Mouse (Mus musculus): ENCODE data around the gene Dnmt1. TPM values are rescaled to one million over a fixed set of nuclear protein-coding genes. Genes with fewer than 3 reads are reported as not detected.
A peak's percentile ranks its signal among the peaks of the same experiment; 100 is the strongest.
"Not testable (repeated sequence)": the region's sequence is repeated elsewhere in the genome, so short reads cannot be mapped to it uniquely, and the experiment has no call there.

The Dnmt1 gene
- 75.2 and 76.3 TPM in 2 replicates for polyA plus RNA-seq (2015; fragmentation: Nextera tagmentation; extraction: Ambion mirVana)

DNA sequence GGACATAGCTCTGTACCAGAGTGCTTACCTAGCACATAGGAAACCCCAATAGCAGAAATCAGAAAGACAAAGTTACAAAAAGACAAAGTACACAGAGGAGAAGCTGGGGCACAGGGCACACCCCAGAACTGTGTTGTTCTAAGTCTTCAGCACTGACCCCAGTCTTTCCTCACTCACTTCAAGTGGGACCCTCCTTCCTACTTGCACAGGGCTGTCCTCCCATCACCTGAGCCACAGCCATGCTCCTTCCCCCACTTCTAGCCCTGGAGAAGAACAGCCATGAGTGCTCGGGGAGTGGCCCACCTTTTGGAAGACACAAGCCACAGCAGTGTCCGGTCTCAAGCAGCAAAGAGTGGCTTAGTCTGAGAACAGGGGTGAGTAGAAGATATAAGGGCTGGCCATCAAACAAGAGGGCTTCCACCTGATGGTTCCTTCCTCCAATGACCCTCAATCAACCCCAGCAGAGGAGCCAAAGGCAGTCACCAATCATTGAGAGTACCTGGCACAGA, at the start of gene Dnmt1:
Gene Dnmt1, minus strand, starts transcription at position 459 of the 509 bp plus-strand sequence.
- Histone ChIP-seq H3K9ac (replicated peaks) (no peak within 1 kb of the TSS), H3K4me1 (replicated peaks) (no peaks in the 10 kb centered on the region), H3K36me3 (no peaks in the 10 kb centered on the region), H3K27me3 (no peaks in the 10 kb centered on the region), H3K9me3 (no peaks in the 10 kb centered on the region), H3K27ac (no peak within 1 kb of the TSS), H3K4me3 (replicated peaks) (no peak within 1 kb of the TSS), H3K4me2 (replicated peaks) (no peak within 1 kb of the TSS)
- no peak for ATAC-seq
- 90% methylated on average over 2 of the region's 2 CpGs for WGBS

DNA sequence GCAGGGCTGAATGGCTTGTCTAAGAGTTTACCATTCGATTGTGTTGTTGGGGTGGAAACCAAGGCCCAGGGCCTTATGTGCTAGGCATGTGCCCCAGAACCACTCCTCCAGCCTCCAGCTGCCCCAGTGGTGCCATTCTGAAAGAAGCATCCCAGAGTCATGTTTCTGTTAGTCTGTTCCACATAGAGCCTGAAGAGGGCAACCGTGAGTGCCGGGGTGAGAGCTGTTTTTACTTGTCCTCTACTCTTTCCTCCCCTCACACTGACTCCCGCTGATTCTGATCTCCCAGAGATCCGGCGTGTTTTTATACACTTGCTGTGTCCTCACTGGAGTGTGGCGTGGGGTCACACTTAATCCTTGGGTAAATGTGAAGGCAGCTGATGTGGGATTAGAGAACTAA, 48.3 kb upstream of the Dnmt1 start:
- Histone ChIP-seq H3K4me3 (replicated peaks) (no peak overlapping the region), H3K36me3 (peaks cover 51% of the 10 kb centered on the region)
- 81% methylated on average over 7 of the region's 7 CpGs for WGBS

DNA sequence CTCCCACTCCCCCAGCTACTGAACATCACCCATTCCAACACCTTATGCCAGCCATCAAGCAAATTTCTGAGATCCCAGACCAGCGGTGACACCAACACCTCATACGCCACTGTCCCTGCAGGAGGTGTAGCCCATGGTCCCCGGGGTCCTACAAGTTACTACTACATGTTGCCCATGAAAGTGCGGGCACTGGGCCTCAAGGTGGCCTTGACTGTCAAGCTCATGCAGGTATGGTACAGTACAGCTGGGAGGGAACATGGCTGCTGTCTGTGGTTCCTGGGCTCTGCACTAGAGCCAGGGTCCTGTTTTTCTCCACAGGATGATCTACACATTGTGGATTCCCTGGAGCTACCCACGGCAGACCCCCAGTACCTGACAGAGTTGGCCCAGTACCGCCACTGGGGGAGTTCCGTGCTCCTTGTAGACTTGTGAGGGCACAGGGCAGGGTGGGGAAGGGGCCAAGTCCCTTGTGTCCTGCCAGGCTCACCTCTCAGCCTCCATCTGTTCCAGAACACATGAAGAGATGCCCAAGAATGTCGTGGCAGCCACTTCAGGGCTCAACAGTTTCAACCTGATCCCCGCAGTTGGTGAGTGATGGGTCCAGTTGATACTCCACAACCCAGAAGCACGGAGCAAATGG, 47.7 kb upstream of the Dnmt1 start:
- H3K9ac ChIP-seq (replicated peaks), result no peak overlapping the region
- H3K4me3 ChIP-seq (replicated peaks), result no peak overlapping the region
- H3K9me3 ChIP-seq, result no peaks in the 10 kb centered on the region
- ATAC-seq, result no peak
- no peak overlapping the region for H3K27ac ChIP-seq
- peaks cover 6% of the 10 kb centered on the region; the same call in 1 of the 2 replicates for H3K27me3 ChIP-seq
- no peak overlapping the region for H3K4me2 ChIP-seq (replicated peaks)
- H3K4me1 ChIP-seq (replicated peaks), result peaks cover 12% of the 10 kb centered on the region
- peaks cover 51% of the 10 kb centered on the region for H3K36me3 ChIP-seq
- 93% methylated on average over 10 of the region's 10 CpGs for WGBS

More for the DNA sequence above, 48.3 kb upstream of the Dnmt1 start:
- no peak overlapping the region for H3K9ac ChIP-seq (replicated peaks)
- no peaks in the 10 kb centered on the region for H3K9me3 ChIP-seq
- H3K4me2 ChIP-seq (replicated peaks), result no peak overlapping the region
- ATAC-seq, result no peak
- no peak overlapping the region for H3K27ac ChIP-seq
- H3K27me3 ChIP-seq, result peaks cover 6% of the 10 kb centered on the region; the same call in 1 of the 2 replicates
- H3K4me1 ChIP-seq (replicated peaks), result peaks cover 12% of the 10 kb centered on the region

DNA sequence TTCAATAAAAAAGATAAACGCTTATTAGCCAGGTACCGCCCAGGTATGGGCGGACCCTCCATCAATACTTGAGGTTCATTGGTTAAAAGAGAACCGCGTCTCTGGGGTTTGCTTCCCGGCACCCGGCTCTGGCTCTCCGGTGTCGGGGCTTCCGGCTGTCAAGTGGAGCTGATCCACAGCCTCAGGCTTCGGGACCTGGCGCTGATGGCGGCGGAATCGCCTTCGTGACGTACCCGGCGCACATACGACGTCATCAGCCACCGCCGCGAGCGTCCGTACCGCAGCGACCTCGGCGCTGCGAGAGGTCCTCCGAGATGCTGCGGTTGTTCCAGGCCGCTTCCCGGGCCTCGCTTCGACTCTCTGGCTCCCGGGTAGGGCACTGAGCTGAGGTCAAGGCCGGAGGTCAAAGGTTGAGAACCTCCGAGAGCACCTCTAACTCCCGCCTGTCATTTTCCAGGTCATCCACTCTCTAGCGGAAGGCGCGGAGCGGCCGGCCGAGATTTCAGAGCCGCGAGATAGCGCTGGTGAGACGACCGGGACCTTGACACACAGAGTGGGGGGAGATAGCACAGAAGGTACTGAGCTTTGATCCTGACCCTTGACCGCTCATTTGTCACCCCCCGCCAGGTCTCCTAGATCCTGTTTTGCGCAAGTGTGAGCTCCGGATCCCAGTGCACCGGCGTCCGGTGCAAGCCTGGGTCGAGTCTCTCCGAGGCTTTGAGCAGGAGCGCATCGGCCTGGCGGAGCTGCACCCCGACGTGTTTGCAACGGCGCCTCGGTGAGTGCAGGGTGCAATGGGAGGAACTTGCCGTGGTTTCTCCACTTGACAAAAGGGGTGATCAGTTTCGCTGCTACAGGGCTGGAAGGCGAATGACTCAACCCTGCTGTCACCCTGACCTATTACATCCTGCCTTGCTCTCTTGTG, 43.2 kb upstream of the Dnmt1 start, which contains the start of gene Mrpl4:
Gene Mrpl4, plus strand, starts transcription at position 112 of the 925 bp plus-strand sequence.
- peak; percentile 91 for ATAC-seq
- Histone ChIP-seq H3K9me3 (no peaks in the 10 kb centered on the region), H3K4me1 (replicated peaks) (peaks cover 15% of the 10 kb centered on the region), H3K4me2 (replicated peaks) (peak within 1 kb of the TSS; percentile 87), H3K27ac (peak within 1 kb of the TSS; percentile 78), H3K36me3 (peaks cover 34% of the 10 kb centered on the region), H3K4me3 (replicated peaks) (peak within 1 kb of the TSS; percentile 87), H3K27me3 (no peaks in the 10 kb centered on the region), H3K9ac (replicated peaks) (peak within 1 kb of the TSS; percentile 89)
- WGBS, result under 1% methylated on average over 72 of the region's 72 CpGs

DNA sequence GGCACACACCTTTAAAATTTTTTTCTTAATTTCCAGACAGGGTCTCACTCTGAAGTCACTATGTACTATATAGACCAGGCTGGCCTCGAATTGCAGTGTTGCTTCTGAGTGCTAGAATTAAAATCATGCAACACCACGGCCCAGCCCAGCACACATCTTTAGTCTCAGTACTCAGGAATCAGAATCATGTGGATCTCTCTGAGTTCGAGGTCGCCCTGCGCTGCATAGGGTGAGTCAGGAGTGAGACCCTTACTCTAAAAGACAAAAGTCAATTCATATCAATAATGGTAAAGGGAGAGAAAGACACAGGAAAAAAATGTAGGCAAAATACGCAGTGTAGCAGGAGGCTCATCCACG, 42.6 kb upstream of the Dnmt1 start:
- H3K27me3 ChIP-seq, result no peaks in the 10 kb centered on the region
- peak overlapping the region; percentile 78 for H3K27ac ChIP-seq
- ATAC-seq, result peak; percentile 67
- H3K9me3 ChIP-seq, result no peaks in the 10 kb centered on the region
- peak overlapping the region; percentile 87 for H3K4me2 ChIP-seq (replicated peaks)
- peaks cover 28% of the 10 kb centered on the region for H3K36me3 ChIP-seq
- WGBS, result 17% methylated on average over 7 of the region's 7 CpGs
- peak overlapping the region; percentile 89 for H3K9ac ChIP-seq (replicated peaks)
- H3K4me3 ChIP-seq (replicated peaks), result peak overlapping the region; percentile 87
- H3K4me1 ChIP-seq (replicated peaks), result peaks cover 15% of the 10 kb centered on the region

- Histone ChIP-seq H3K27ac (no peak overlapping the region), H3K9me3 (no peaks in the 10 kb centered on the region), H3K36me3 (peaks cover 22% of the 10 kb centered on the region), H3K9ac (replicated peaks) (no peak overlapping the region), H3K27me3 (no peaks in the 10 kb centered on the region), H3K4me1 (replicated peaks) (peaks cover 15% of the 10 kb centered on the region), H3K4me3 (replicated peaks) (no peak overlapping the region), H3K4me2 (replicated peaks) (peak overlapping the region; percentile 87; the same call in 1 of the 2 replicates)
- ATAC-seq, result peak; percentile 3
- 81% methylated on average over 6 of the region's 6 CpGs for WGBS
Observed at GRCm38 (mm10) chr9:21001651-21002200, 42.0 kb upstream of the Dnmt1 start.

DNA sequence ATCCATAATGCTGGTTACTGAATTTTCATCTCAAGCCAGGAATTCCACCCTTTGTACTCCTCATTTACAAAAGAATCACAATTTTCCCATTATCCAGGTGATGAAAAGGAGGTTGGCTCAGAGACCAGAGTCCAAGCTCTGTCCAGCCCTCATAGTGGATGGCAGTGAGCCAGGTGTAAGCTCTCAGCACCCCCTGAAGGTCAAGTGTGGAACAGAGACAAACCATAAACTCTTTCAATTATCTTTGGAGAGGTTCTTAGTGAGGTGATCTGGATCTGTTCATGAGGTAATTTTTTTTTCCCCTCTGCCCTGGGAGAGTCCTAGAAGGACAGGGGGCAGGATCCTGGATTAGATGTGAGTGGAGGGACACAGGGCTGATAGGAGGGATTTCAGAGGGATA, 41.1 kb upstream of the Dnmt1 start:
- Histone ChIP-seq H3K4me2 (replicated peaks) (no peak overlapping the region), H3K27me3 (no peaks in the 10 kb centered on the region), H3K4me1 (replicated peaks) (peaks cover 15% of the 10 kb centered on the region), H3K4me3 (replicated peaks) (no peak overlapping the region), H3K36me3 (peaks cover 14% of the 10 kb centered on the region), H3K9me3 (no peaks in the 10 kb centered on the region), H3K27ac (no peak overlapping the region), H3K9ac (replicated peaks) (no peak overlapping the region)
- ATAC-seq, result no peak

GRCm38 (mm10) chr9:20998337-20998736, 38.6 kb upstream of the Dnmt1 start:
- 65% methylated on average over 1 of the region's 1 CpGs for WGBS
- H3K4me3 ChIP-seq (replicated peaks); H3K27me3 ChIP-seq; H3K4me2 ChIP-seq (replicated peaks); H3K27ac ChIP-seq; H3K4me1 ChIP-seq (replicated peaks); H3K9me3 ChIP-seq; ATAC-seq; H3K36me3 ChIP-seq; H3K9ac ChIP-seq (replicated peaks): not testable (repeated sequence)

- H3K9me3 ChIP-seq, result no peaks in the 10 kb centered on the region
- no peak overlapping the region for H3K4me3 ChIP-seq (replicated peaks)
- WGBS, result 90% methylated on average over 8 of the region's 8 CpGs
- no peak for ATAC-seq
- no peak overlapping the region for H3K27ac ChIP-seq
- no peak overlapping the region for H3K9ac ChIP-seq (replicated peaks)
- H3K4me2 ChIP-seq (replicated peaks), result no peak overlapping the region
- H3K4me1 ChIP-seq (replicated peaks), result no peaks in the 10 kb centered on the region
- no peaks in the 10 kb centered on the region for H3K27me3 ChIP-seq
- no peaks in the 10 kb centered on the region for H3K36me3 ChIP-seq
Observed at GRCm38 (mm10) chr9:20997065-20997464, 37.4 kb upstream of the Dnmt1 start.

- Histone ChIP-seq H3K9me3 (no peaks in the 10 kb centered on the region), H3K36me3 (no peaks in the 10 kb centered on the region), H3K9ac (replicated peaks) (no peak overlapping the region), H3K4me2 (replicated peaks) (no peak overlapping the region), H3K27ac (no peak overlapping the region), H3K27me3 (no peaks in the 10 kb centered on the region), H3K4me3 (replicated peaks) (no peak overlapping the region), H3K4me1 (replicated peaks) (peaks cover 6% of the 10 kb centered on the region; the same call in 1 of the 2 replicates)
- WGBS, result 68% methylated on average over 3 of the region's 3 CpGs
- no peak for ATAC-seq
Observed at GRCm38 (mm10) chr9:20995069-20995468, 35.4 kb upstream of the Dnmt1 start.

DNA sequence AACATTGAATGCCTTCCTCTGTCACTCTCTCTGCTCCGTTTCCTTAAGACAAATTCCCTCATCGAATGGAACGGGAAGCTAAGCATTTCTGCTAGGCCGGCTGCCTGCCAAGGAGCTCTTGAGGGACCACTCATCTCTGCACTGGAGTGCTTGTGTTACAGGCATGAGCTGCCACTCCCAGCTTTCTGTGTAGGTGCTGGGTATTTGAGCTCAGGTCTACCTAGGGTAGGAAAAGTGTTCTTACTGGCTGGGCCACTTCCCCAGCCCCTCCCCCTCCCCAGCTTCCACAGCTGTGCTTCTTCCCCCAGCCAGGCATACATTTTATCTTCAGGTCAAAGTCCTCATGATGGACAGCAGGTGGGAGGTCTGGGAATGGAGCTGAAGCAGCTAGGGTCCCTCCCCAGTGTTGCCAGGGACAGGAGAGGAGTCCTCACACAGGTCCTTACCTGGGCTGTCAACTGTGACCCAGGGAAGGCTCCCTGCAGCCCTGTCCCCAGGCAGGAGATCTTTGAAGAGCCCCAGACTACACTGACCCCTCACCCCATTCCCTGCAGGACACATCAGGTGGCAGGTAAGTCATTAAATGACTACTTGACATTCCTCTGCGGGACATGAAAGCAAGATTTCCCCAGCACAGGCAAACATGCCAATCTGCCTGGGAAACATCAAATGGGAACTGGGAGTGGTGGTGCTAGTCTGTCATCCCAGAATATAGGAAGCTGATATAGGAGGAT, 33.6 kb upstream of the Dnmt1 start:
- no peak overlapping the region for H3K9ac ChIP-seq (replicated peaks)
- WGBS, result 61% methylated on average over 5 of the region's 5 CpGs

More for the DNA sequence above, 33.6 kb upstream of the Dnmt1 start:
- no peak overlapping the region for H3K4me3 ChIP-seq (replicated peaks)
- H3K9me3 ChIP-seq, result no peaks in the 10 kb centered on the region
- no peaks in the 10 kb centered on the region; the same call in 1 of the 2 replicates for H3K27me3 ChIP-seq
- H3K27ac ChIP-seq, result no peak overlapping the region
- ATAC-seq, result no peak
- H3K36me3 ChIP-seq, result no peaks in the 10 kb centered on the region
- H3K4me1 ChIP-seq (replicated peaks), result peaks cover 6% of the 10 kb centered on the region; the same call in 1 of the 2 replicates
- no peak overlapping the region for H3K4me2 ChIP-seq (replicated peaks)

Data from midbrain, embryonic 13.5 days (tissue).